Mouse (Mus musculus) spleen, adult 2 months (tissue): ENCODE results near the gene Smtnl2. TPM values are rescaled to one million over a fixed set of nuclear protein-coding genes. Genes with fewer than 3 reads are reported as not detected.

ENCODE experiments used
- DNase-seq, 2 experiments: peaks; one replicate each; pipeline versions ENCODE4 v3.0.0 to v3.0.0-alpha.2; 2012 to 2021; ENCODE audit warnings: low spot score in 2 of 2, low read depth in 1 of 2
- H3K27ac ChIP-seq: fragments of 200-500 bp; 2 replicates; pipeline ENCODE4 v1.5.1; 2012; ENCODE audit warnings: low read length, inconsistent platforms; ENCODE audit not compliant: insufficient read depth
- H3K27me3 ChIP-seq: fragments of 200-500 bp; 2 replicates; pipeline ENCODE4 v1.6.1; 2012; ENCODE audit warnings: mild to moderate bottlenecking, moderate library complexity, low read length, inconsistent platforms; ENCODE audit not compliant: control insufficient read depth, insufficient read depth
- H3K36me3 ChIP-seq: fragments of 200-500 bp; 2 replicates; pipeline ENCODE4 v1.6.1; 2012; ENCODE audit warnings: mild to moderate bottlenecking, low read length, inconsistent platforms; ENCODE audit not compliant: control insufficient read depth, insufficient read depth
- H3K4me1 ChIP-seq: fragments of 200-500 bp; 2 replicates; pipeline ENCODE4 v1.6.1; 2011; ENCODE audit warnings: inconsistent platforms; ENCODE audit not compliant: control insufficient read depth, insufficient read depth, insufficient read length
- H3K4me3 ChIP-seq: fragments of 200-500 bp; 2 replicates; pipeline ENCODE4 v1.5.1; 2011; ENCODE audit warnings: mild to moderate bottlenecking, inconsistent platforms; ENCODE audit not compliant: insufficient read depth, insufficient read length; ENCODE audit errors: extremely low read depth
- CTCF ChIP-seq: fragments of 200-500 bp; IDR thresholded peaks from 2 replicates; pipeline ENCODE4 v1.5.1; 2011; ENCODE audit warnings: mild to moderate bottlenecking, inconsistent platforms; ENCODE audit not compliant: insufficient read depth, insufficient read length, insufficient replicate concordance; ENCODE audit errors: extremely low read depth
- POLR2A ChIP-seq: fragments of 200-500 bp; IDR thresholded peaks from 2 replicates; pipeline ENCODE4 v1.6.1; 2011; ENCODE audit warnings: low read depth, low read length, inconsistent platforms
- WGBS: fragments of 180-500 bp; shearing (Covaris S2); methylation state at CpG from one replicate; pipeline ENCODE4 v1.1.7; 2018; 5-methylcytosine and 5-hydroxymethylcytosine counted together
- polyA plus RNA-seq: library from polyadenylated mRNA; depleted of rRNA; stranded (reverse); fragments of >200 nt; gene quantifications from 2 replicates; pipeline ENCODE4 v1.2.3, GENCODE M21; 2012

Smtnl2 gene
- polyA plus RNA-seq, 1 experiment: 0.98 TPM

DNA sequence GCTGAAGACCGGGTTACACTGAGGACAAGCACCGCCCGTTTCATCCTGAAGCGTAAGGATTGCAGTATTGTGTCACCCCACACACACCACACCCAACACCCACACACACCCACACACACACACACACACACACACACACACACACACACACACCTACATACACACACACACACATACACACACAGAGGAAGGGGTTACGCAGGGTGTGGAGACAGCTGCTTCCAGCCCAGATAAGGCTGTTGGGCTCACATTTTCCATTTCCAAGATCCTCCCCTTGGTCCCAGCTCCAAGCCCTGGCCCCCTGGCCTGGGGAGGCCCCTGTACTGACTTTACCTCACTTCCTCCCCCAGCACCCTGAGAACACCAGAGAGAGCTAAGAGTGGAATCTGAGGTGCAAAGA lies 5.2 kb upstream of the Smtnl2 start:
- TF ChIP-seq POLR2A (no peak), CTCF (no peak)
- no peaks in the 10 kb centered on the region for H3K36me3 ChIP-seq
- no peak for DNase-seq
- peaks cover 2% of the 10 kb centered on the region; the same call in 1 of the 2 replicates for H3K4me1 ChIP-seq
- WGBS: 76% methylated on average over 5 of the region's 5 CpGs
- no peak overlapping the region for H3K27ac ChIP-seq
- no peak overlapping the region for H3K4me3 ChIP-seq
- H3K27me3 ChIP-seq: 0 out of 2 replicates have a peak, but pooled peaks cover 2% of the 10 kb centered on the region

DNA sequence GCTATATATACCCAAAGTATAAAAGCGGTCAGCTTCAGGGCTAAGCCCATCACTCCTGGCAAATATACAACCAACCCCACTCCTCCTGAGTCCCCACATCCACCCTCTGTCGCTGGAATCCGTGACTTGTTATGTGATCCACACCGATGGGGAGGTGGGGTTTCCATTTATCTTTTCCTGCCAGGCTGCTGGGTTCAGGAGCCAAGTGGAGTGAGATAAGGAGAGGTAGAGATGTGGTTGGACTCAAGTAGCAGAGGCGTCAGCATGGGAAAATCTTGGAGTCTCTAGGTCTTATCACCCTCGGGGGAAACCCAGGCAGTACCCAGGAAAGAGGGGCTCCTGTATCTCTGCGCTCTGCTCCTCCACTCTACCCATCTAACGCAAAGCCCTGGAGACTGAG lies 3.6 kb upstream of the Smtnl2 start:
- Histone ChIP-seq H3K27me3 (0 out of 2 replicates have a peak, but pooled peaks cover 2% of the 10 kb centered on the region), H3K36me3 (no peaks in the 10 kb centered on the region), H3K4me1 (peaks cover 8% of the 10 kb centered on the region; the same call in 1 of the 2 replicates), H3K27ac (no peak overlapping the region), H3K4me3 (no peak overlapping the region)
- TF ChIP-seq CTCF (no peak), POLR2A (no peak)
- DNase-seq: no peak
- WGBS: 61% methylated on average over 8 of the region's 8 CpGs

DNA sequence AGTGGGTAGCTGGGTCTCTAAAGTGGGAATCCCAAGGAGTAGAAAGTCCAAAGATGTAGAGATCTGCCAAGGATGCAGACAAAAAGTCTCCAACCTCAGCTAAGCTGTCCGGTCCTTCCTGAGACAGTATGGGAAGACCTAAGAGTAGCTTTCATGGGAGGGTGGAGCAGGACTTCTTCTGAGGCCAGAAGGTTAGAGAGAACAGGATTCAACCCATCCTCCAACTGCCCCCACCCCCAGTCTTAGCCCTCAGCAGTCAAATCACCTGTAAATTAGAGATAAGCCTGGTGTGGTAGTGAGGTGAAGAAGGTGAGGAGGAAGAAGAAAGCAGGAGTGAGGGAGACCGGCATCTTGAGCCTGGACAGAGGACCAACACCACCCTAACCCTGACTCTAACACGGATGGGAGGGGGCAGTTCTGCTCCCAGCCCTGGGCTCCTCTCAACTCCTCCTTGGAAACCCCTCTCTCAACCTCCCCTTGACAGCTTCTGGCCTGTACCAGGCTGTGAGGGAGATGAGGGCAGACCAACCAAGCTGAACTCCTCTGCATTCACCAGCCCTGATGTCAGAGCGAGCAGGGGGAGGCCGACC lies 2.2 kb upstream of the Smtnl2 start:
- 79% methylated on average over 5 of the region's 5 CpGs for WGBS
- 0 out of 2 replicates have a peak, but pooled peaks cover 2% of the 10 kb centered on the region for H3K27me3 ChIP-seq
- H3K4me1 ChIP-seq: peaks cover 8% of the 10 kb centered on the region; the same call in 1 of the 2 replicates
- no peaks in the 10 kb centered on the region for H3K36me3 ChIP-seq
- TF ChIP-seq POLR2A (no peak), CTCF (no peak)
- no peak for DNase-seq
- H3K4me3 ChIP-seq: no peak overlapping the region
- H3K27ac ChIP-seq: no peak overlapping the region

DNA sequence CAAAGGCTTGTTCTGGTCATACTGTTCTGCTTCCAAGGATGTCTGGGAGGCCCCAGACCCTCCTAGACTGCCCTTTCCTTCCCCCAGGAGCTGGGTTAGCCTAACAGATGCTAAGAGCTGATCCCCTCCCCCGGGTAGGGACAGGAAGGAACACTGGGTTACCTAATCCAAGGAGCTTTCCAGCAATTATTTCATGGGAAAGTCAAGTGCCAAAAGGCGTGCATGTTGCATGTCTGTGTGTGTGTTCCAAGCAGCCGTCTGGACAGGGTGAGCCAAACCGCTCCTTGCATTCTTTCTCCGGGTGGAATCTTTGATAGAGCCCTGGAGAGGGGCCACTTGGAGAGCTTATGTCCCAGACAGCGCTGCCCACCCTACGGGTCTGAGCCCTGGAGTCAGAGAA lies 1.5 kb upstream of the Smtnl2 start:
- WGBS: 93% methylated on average over 7 of the region's 7 CpGs
- TF ChIP-seq CTCF: no peak
- no peak for TF ChIP-seq POLR2A
- H3K4me1 ChIP-seq: peaks cover 8% of the 10 kb centered on the region; the same call in 1 of the 2 replicates
- H3K27ac ChIP-seq: no peak overlapping the region
- H3K36me3 ChIP-seq: no peaks in the 10 kb centered on the region
- H3K27me3 ChIP-seq: 0 out of 2 replicates have a peak, but pooled peaks cover 2% of the 10 kb centered on the region
- H3K4me3 ChIP-seq: no peak overlapping the region
- DNase-seq: no peak

DNA sequence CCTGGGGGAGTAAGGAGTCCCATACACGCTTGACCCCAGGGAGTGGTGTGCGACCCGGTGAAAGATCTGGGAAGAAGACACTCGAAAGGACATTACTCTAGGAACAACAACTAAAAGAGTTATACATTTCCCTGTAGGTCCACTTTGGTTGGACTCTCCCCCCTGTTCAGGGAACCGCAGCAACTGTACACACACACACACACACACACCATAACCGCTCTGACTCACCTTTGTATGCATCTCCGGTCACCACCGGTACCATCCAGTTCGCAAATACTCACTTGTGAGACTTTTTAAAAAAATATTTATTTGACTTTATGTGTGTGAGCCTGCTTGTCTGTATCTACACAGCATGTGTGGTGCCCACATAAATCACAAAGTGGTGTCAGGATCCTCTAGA lies 432 bp upstream of the Smtnl2 start:
- Histone ChIP-seq H3K4me3 (no peak overlapping the region; the same call in 1 of the 2 replicates), H3K36me3 (no peaks in the 10 kb centered on the region), H3K27ac (no peak overlapping the region), H3K4me1 (peaks cover 8% of the 10 kb centered on the region; the same call in 1 of the 2 replicates), H3K27me3 (0 out of 2 replicates have a peak, but pooled peaks cover 2% of the 10 kb centered on the region)
- 46% methylated on average over 9 of the region's 9 CpGs for WGBS
- no peak for DNase-seq
- TF ChIP-seq CTCF (no peak), POLR2A (no peak)

DNA sequence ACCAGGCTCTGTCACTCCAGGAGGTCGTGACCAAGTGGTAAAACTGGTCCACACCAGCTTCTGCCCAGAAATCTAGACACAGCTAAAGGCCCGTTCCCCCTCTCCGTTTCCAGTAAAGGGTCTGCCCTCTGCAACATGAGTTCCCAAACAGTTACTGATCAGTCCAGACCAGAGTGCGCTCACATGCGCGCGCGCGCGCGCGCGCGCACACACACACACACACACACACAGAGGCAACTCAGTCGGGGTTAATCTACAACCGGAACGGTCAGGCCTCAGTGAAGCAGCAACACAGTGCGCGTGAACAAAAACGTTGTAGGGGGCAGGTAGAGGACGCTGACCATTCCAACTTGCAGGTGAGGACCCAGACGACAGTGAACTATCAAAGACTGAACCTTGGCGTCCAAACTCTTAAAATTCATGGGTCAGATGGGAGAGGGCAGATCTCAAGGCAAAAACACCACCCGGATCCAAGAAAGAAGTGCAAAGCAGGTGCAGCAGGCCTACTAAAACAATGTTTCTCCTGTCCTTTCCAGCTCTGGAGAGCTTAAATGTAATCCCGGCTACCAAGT lies 906 bp downstream of the Smtnl2 start:
- DNase-seq: no peak
- TF ChIP-seq CTCF: no peak
- TF ChIP-seq POLR2A: no peak
- H3K4me3 ChIP-seq: no peak overlapping the region; the same call in 1 of the 2 replicates

More for the DNA sequence above, 906 bp downstream of the Smtnl2 start:
- Histone ChIP-seq H3K36me3 (no peaks in the 10 kb centered on the region), H3K4me1 (peaks cover 8% of the 10 kb centered on the region; the same call in 1 of the 2 replicates), H3K27me3 (0 out of 2 replicates have a peak, but pooled peaks cover 2% of the 10 kb centered on the region), H3K27ac (no peak overlapping the region)
- 13% methylated on average over 25 of the region's 25 CpGs for WGBS
